Mouse (Mus musculus): ENCODE measurements around the gene Ankrd53.

DNA sequence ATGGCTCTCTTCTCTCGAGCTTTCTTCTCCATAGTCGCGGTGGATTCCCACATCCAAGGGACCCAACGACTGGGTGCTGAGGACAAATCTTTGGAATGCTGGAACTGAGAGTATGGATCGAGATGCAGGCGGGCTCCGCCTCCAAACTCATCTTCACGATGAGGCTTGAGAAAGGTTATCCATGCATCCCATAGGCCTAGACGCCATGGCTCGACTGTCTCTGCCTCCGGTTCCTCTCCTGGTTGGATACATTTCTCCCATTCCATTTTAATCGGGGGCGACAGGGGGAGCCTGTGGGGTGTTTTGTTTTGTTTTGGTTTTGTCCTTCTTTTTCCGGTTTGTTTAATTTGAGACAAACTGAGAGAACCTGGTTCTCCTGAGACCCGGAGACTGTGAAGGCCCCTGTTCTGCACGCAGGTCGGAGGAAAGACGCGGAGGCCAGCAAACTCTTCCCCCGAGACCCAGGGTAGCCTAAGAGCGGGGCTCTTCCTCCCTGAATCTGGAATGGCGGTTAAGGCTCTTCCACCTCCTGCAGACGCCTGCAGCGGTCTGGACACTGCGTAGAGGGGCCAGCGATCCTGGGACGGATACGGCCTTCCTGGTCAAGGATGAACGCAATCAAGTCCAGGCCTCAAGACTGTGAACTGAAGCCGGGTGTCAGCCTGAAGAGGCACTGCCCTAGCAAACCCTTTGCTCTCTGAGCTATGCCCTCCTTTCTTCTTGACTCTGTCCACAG is 46.8 kb upstream of the Ankrd53 start:
- no peak for TF ChIP-seq CTCF (IDR thresholded peaks at IDR 0.05; ENCODE audit: control insufficient read depth, insufficient read depth, insufficient read length)
- TF ChIP-seq USF1 (IDR thresholded peaks at IDR 0.05; ENCODE audit: low read depth): no peak

Measured in C2C12 (cell line).